ENCODE assay signal across 21 mouse cellular contexts in genomic region chr4:35606200-35606599, GRCm38 (mm10).
DNase-seq lines count a peak whose midpoint lies in the region; ATAC-seq lines count a peak whose summit lies in the region.
"Had no signal": no experiment of that assay in that cellular context is flagged by ENCODE, and none has a peak within 500 bp of the region (broad histone marks: within the 10 kb centered on the region; RNA-seq: fewer than 3 reads in every experiment).

No protein-coding gene starts in this region.

- no peak for DNase-seq in frontal cortex, postnatal 25 days (ENCODE audit: low spot score in 2 of 2)
- DNase-seq in right cerebral cortex, adult 18-20 months, result peak; percentile 1
- DNase-seq in right cerebral cortex, postnatal 36 days (ENCODE audit: low spot score in 2 of 2), result no peak
- DNase-seq in urinary bladder, postnatal 36 days (ENCODE audit: low spot score in 2 of 2), result no peak
- DNase-seq: adrenal gland, adult 8-10 months; adrenal gland, postnatal 14 days; adrenal gland, postnatal 36 days; B cell, adult 2 months; cerebellum, adult 11 months; cerebellum, adult 18-20 months; cerebellum, adult 8-10 months; cerebellum, adult 9-11 months; cerebellum, postnatal 14 days; cerebellum, postnatal 36 days; embryo, embryonic 11 days had no signal

- peak; percentile 90 for ATAC-seq in frontal cortex, adult (ENCODE audit: low TSS enrichment)
- ATAC-seq: activated CD4-positive, CD25-positive, alpha-beta regulatory T cell, adult 4 months; CD4-positive, CD25-positive, alpha-beta regulatory T cell, adult 4 months; forebrain, embryonic 14.5 days; forebrain, embryonic 16.5 days; Patski had no signal
